Mouse (Mus musculus) forebrain, embryonic 11.5 days (tissue): Measurements from ENCODE around the gene Olfr1272. TPM values are rescaled to one million over a fixed set of nuclear protein-coding genes. Genes with fewer than 3 reads are reported as not detected.
"Not testable (repeated sequence)": the region's sequence is repeated elsewhere in the genome, so short reads cannot be mapped to it uniquely, and the experiment has no call there.

ENCODE experiments used
- ATAC-seq: fragments of 200-750 bp; cut with Nextera tagmentation; replicated peaks from 2 replicates; pipeline ENCODE4 v1.8.0; 2017; ENCODE audit warnings: moderate TSS enrichment; ENCODE audit not compliant: low FRiP score
- DNase-seq: peaks from one replicate; pipeline ENCODE4 v3.0.0-alpha.2; 2017; ENCODE audit warnings: low spot score
- H3K27ac ChIP-seq: fragments of 300-500 bp; sonication (generic); 2 replicates; pipeline ENCODE4 v1.5.1; 2014; ENCODE audit warnings: low read depth, low read length
- H3K27me3 ChIP-seq: fragments of 300-500 bp; sonication (generic); 2 replicates; pipeline ENCODE4 v1.6.1; 2014; ENCODE audit warnings: mild to moderate bottlenecking, low read length, mixed read lengths; ENCODE audit not compliant: control insufficient read depth, insufficient read depth
- H3K36me3 ChIP-seq: fragments of 300-500 bp; sonication (generic); 2 replicates; pipeline ENCODE4 v1.6.1; 2014; ENCODE audit warnings: mild to moderate bottlenecking, low read length, moderate library complexity, mixed read lengths; ENCODE audit not compliant: control insufficient read depth, insufficient read depth
- H3K4me1 ChIP-seq: fragments of 300-500 bp; sonication (generic); replicated peaks from 2 replicates; pipeline ENCODE4 v1.6.1; 2014; ENCODE audit warnings: low read length, mixed read lengths; ENCODE audit not compliant: control insufficient read depth, insufficient read depth
- H3K4me2 ChIP-seq: fragments of 300-500 bp; sonication (generic); 2 replicates; pipeline ENCODE4 v1.6.1; 2014; ENCODE audit warnings: low read depth, mild to moderate bottlenecking, low read length, moderate library complexity, mixed read lengths; ENCODE audit not compliant: severe bottlenecking
- H3K4me3 ChIP-seq: fragments of 300-500 bp; sonication (generic); 2 replicates; pipeline ENCODE4 v1.5.1; 2014; ENCODE audit warnings: low read depth, low read length
- H3K9ac ChIP-seq: fragments of 300-500 bp; sonication (generic); 2 replicates; pipeline ENCODE4 v1.6.1; 2014; ENCODE audit warnings: low read length
- H3K9me3 ChIP-seq: fragments of 300-500 bp; sonication (generic); 2 replicates; pipeline ENCODE4 v1.6.1; 2016; ENCODE audit warnings: low read length, mixed read lengths; ENCODE audit not compliant: control insufficient read depth
- WGBS: fragments of 180-500 bp; shearing (Covaris S2); extraction: QIAGEN DNeasy Blood & Tissue Kit; methylation state at CpG from one replicate; pipeline ENCODE4 v1.1.7; 2014; 5-methylcytosine and 5-hydroxymethylcytosine counted together
- polyA plus RNA-seq: library from polyadenylated mRNA; unstranded; fragments of >200 nt; fragmentation: Nextera tagmentation; extraction: Ambion mirVana; gene quantifications from 2 replicates; pipeline ENCODE4 v1.2.1, GENCODE M21; 2014

The Olfr1272 gene
- not detected in 2 replicates for polyA plus RNA-seq

- ATAC-seq = no peak
- WGBS = 78% methylated on average over 6 of the region's 6 CpGs
These were observed at the start of gene Olfr1272 for GRCm38 (mm10) chr2:90292741-90293140. Gene Olfr1272 (minus strand): TSS chr2:90292841.

GRCm38 (mm10) chr2:90321900-90322299 lies 29.3 kb upstream of the Olfr1272 start, which contains the start of gene Gm13769:
Gene Gm13769 (plus strand): TSS chr2:90322200.
- ATAC-seq, H3K27me3 ChIP-seq, H3K9me3 ChIP-seq, H3K4me1 ChIP-seq, H3K27ac ChIP-seq, H3K4me2 ChIP-seq, H3K36me3 ChIP-seq, H3K9ac ChIP-seq, H3K4me3 ChIP-seq, DNase-seq: not testable (repeated sequence)
- WGBS = no CpG with 5 or more reads among the region's 6 CpGs

More at GRCm38 (mm10) chr2:90292741-90293140, at the start of gene Olfr1272:
- Histone ChIP-seq H3K27me3 (no peaks in the 10 kb centered on the region), H3K9ac (no peak within 1 kb of the TSS), H3K4me3 (no peak within 1 kb of the TSS), H3K9me3 (no peaks in the 10 kb centered on the region), H3K27ac (no peak within 1 kb of the TSS), H3K4me2 (no peak within 1 kb of the TSS), H3K36me3 (no peaks in the 10 kb centered on the region), H3K4me1 (no peaks in the 10 kb centered on the region)
- no peak for DNase-seq

DNA sequence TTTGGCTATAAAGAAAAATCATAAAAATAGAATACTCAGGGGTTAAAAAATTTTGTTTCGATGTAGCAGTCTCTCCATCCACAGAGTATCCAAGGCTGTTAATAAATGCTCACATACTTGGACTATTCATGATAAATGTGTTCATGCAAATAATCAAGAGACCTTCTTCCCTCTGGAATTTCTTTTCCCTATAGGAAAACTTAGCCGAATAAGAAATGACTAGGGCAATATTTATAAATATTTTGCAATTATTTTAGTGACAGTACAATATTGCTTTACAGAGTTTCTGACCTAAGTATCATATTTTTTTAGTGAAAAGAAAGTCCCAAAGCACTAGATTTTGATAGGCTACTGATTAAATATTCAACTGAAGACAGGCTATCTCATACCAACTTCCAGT lies 21.7 kb downstream of the Olfr1272 start, which contains the start of gene Olfr1271:
Gene Olfr1271, minus strand, starts transcription at position 101 of the 400 bp plus-strand sequence.
- no peak for ATAC-seq
- WGBS = 92% methylated on average over 2 of the region's 2 CpGs
- H3K36me3 ChIP-seq = no peaks in the 10 kb centered on the region

DNA sequence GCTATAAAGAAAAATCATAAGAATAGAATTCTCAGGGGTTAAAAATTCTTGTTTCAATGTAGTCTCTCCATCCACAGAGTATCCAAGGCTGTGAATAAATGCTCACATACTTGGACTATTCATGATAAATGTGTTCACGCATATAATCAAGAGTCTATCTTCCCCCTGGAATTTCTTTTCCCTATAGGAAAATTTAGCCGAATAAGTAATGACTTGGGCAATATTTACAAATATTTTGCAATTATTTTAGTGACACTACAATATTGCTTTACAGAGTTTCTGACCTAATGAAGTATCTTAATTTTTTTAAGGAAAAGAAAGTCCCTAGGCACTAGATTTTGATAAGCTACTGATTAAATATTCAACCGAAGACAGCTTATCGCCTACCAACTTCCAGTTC lies 35.1 kb downstream of the Olfr1272 start, which contains the start of gene Olfr142:
Gene Olfr142, minus strand, starts transcription at position 101 of the 400 bp plus-strand sequence.
- WGBS = 92% methylated on average over 4 of the region's 4 CpGs

More for the DNA sequence above, 21.7 kb downstream of the Olfr1272 start, which contains the start of gene Olfr1271:
- no peaks in the 10 kb centered on the region for H3K27me3 ChIP-seq
- no peak for DNase-seq
- no peaks in the 10 kb centered on the region for H3K9me3 ChIP-seq
- H3K4me3 ChIP-seq = no peak within 1 kb of the TSS
- no peak within 1 kb of the TSS for H3K4me2 ChIP-seq
- H3K27ac ChIP-seq = no peak within 1 kb of the TSS
- H3K4me1 ChIP-seq = no peaks in the 10 kb centered on the region
- no peak within 1 kb of the TSS for H3K9ac ChIP-seq

More for the DNA sequence above, 35.1 kb downstream of the Olfr1272 start, which contains the start of gene Olfr142:
- H3K9ac ChIP-seq = no peak within 1 kb of the TSS
- DNase-seq = no peak
- no peaks in the 10 kb centered on the region for H3K4me1 ChIP-seq
- ATAC-seq = no peak
- H3K36me3 ChIP-seq = no peaks in the 10 kb centered on the region
- H3K4me2 ChIP-seq = no peak within 1 kb of the TSS
- H3K27ac ChIP-seq = no peak within 1 kb of the TSS
- H3K9me3 ChIP-seq = no peaks in the 10 kb centered on the region
- H3K4me3 ChIP-seq = no peak within 1 kb of the TSS
- H3K27me3 ChIP-seq = no peaks in the 10 kb centered on the region

Other genes starting within 250 kb of the Olfr1272 start
- gene Olfr140, start 229.2 kb downstream of the Olfr1272 start, polyA plus RNA-seq = not detected in 2 replicates
- gene Olfr1269, start 171.4 kb downstream of the Olfr1272 start, polyA plus RNA-seq = not detected in 2 replicates
- not detected in 2 replicates for gene Olfr32, start 150.5 kb downstream of the Olfr1272 start, polyA plus RNA-seq
- gene Olfr1270, start 139.8 kb downstream of the Olfr1272 start, polyA plus RNA-seq = not detected in 2 replicates
- gene Olfr1506, start 68.3 kb downstream of the Olfr1272 start, polyA plus RNA-seq = not detected in 2 replicates
- gene Olfr142, start 35.2 kb downstream of the Olfr1272 start, polyA plus RNA-seq = not detected in 2 replicates
- gene Olfr1271, start 21.8 kb downstream of the Olfr1272 start, polyA plus RNA-seq = not detected in 2 replicates
- gene Gm13769, start 29.4 kb upstream of the Olfr1272 start, polyA plus RNA-seq = not detected in 2 replicates
- gene Olfr1274-ps, start 105.8 kb upstream of the Olfr1272 start, polyA plus RNA-seq = not detected in 2 replicates